Mouse (Mus musculus) forebrain, embryonic 16.5 days (tissue): ENCODE measurements around the gene Phka2. TPM values are rescaled to one million over a fixed set of nuclear protein-coding genes. Genes with fewer than 3 reads are reported as not detected.

Source experiments
- ATAC-seq: fragments of 200-750 bp; cut with Nextera tagmentation; 2 replicates; pipeline ENCODE4 v1.8.0; 2017; ENCODE audit warnings: mild to moderate bottlenecking, moderate library complexity
- H3K27ac ChIP-seq: fragments of 300-500 bp; sonication (generic); 2 replicates; pipeline ENCODE4 v1.5.1; 2014; ENCODE audit warnings: low read length, control low read depth
- H3K27me3 ChIP-seq: fragments of 300-500 bp; sonication (generic); replicated peaks from 2 replicates; pipeline ENCODE4 v1.6.1; 2014; ENCODE audit warnings: low read length; ENCODE audit not compliant: control insufficient read depth, insufficient read depth
- H3K36me3 ChIP-seq: fragments of 300-500 bp; sonication (generic); 2 replicates; pipeline ENCODE4 v1.6.1; 2014; ENCODE audit not compliant: control insufficient read depth, insufficient read depth
- H3K4me1 ChIP-seq: fragments of 300-500 bp; sonication (generic); replicated peaks from 2 replicates; pipeline ENCODE4 v1.6.1; 2014; ENCODE audit warnings: low read length; ENCODE audit not compliant: control insufficient read depth, insufficient read depth
- H3K4me2 ChIP-seq: fragments of 300-500 bp; sonication (generic); 2 replicates; pipeline ENCODE4 v1.6.1; 2014; ENCODE audit warnings: mild to moderate bottlenecking, low read length, control low read depth
- H3K4me3 ChIP-seq: fragments of 300-500 bp; sonication (generic); replicated peaks from 2 replicates; pipeline ENCODE4 v1.5.1; 2014; ENCODE audit warnings: mild to moderate bottlenecking, low read length, control low read depth
- H3K9ac ChIP-seq: fragments of 300-500 bp; sonication (generic); replicated peaks from 2 replicates; pipeline ENCODE4 v1.6.1; 2014; ENCODE audit warnings: low read depth, low read length, control low read depth
- H3K9me3 ChIP-seq: fragments of 300-500 bp; sonication (generic); 2 replicates; pipeline ENCODE4 v1.6.1; 2016; ENCODE audit warnings: low read length; ENCODE audit not compliant: control insufficient read depth
- WGBS: fragments of 180-500 bp; shearing (Covaris S2); extraction: QIAGEN DNeasy Blood & Tissue Kit; methylation state at CpG from one replicate; pipeline ENCODE4 v1.1.7; 2014; 5-methylcytosine and 5-hydroxymethylcytosine counted together
- polyA plus RNA-seq: library from polyadenylated mRNA; unstranded; fragments of >200 nt; fragmentation: Nextera tagmentation; extraction: Ambion mirVana; gene quantifications from 2 replicates; pipeline ENCODE4 v1.2.1, GENCODE M21; 2015

The Phka2 gene
- polyA plus RNA-seq = 11.5 and 13.3 TPM in 2 replicates

DNA sequence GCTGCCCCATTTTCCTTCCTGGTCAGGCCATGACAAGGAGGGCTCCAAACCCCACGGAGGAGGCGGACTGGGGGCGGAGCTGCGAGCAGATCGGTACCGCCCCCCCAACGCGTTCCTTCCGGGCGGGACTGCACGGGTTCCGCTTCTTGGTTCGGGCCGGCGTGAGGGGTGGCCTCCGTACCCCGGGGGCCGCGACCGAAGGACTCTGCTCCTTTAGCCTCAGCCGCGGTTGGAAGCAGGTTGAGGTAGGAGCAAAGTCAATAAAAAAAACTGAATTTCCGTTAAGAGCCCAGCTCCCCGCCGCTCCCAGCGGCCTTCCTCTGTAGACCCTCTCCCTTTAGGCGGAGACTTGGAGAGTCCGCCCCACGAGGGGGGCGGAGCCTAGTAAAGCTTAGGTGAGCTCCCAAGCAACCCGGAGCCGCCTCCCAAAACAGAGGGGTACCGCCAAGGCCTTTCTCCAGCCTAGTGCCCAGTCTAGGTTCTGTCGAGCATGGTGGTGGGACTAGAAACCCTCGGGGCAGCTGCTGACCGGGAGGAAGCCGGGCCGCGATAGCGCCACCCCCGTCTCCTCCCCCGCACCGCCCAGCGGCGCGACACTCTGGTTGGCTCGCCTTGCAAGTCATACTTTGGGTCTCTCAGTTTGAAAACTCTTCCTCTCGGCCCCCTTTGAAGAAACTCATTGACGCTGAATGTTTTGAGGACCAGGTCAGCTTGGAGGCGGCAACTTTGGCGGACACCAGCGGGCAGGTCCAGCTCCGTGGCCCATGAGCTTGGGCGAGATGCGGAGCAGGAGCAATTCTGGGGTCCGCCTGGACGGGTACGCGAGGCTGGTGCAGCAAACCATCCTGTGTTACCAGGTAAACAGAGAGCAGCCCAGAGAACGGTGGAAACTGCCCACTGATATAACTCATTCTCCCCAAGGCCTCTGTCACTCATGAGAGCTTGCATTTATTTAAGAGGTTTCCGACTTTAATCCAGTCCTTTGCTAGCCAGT lies at the start of gene Phka2:
Phka2 (plus strand) TSS at position 119 of the 994 bp plus-strand sequence.
- Histone ChIP-seq H3K4me3 (peak within 1 kb of the TSS; percentile 51), H3K36me3 (no peaks in the 10 kb centered on the region), H3K9ac (peak within 1 kb of the TSS; percentile 67), H3K9me3 (no peaks in the 10 kb centered on the region), H3K27ac (peak within 1 kb of the TSS; percentile 41), H3K4me2 (peak within 1 kb of the TSS; percentile 62), H3K4me1 (peaks cover 5% of the 10 kb centered on the region), H3K27me3 (no peaks in the 10 kb centered on the region; the same call in 1 of the 2 replicates)
- peak; percentile 98 for ATAC-seq
- 18% methylated on average over 59 of the region's 61 CpGs for WGBS

DNA sequence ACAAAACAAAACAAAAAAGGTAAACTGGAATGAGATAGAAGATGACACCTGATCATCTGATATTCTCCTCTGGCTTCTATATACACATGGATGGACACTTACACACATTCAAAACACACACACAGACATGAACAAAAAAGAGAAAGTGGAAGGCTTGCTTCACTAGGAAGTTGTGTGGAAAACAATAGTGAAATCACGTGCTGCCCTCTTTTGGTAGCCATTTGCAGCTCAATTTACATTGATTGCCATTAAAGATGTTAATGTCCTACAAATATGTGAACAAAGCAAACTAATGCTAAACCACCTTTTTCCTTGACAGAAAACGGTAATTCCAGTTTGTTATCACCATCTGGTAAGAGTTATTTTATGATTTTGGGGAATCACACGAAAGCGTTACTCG lies 46.3 kb upstream of the Phka2 start:
- H3K27ac ChIP-seq = no peak overlapping the region
- no peaks in the 10 kb centered on the region for H3K4me1 ChIP-seq
- H3K4me3 ChIP-seq = no peak overlapping the region
- H3K9ac ChIP-seq = no peak overlapping the region
- ATAC-seq = no peak
- 74% methylated on average over 5 of the region's 5 CpGs for WGBS
- no peaks in the 10 kb centered on the region for H3K36me3 ChIP-seq
- H3K9me3 ChIP-seq = no peaks in the 10 kb centered on the region
- H3K4me2 ChIP-seq = no peak overlapping the region
- H3K27me3 ChIP-seq = no peaks in the 10 kb centered on the region

DNA sequence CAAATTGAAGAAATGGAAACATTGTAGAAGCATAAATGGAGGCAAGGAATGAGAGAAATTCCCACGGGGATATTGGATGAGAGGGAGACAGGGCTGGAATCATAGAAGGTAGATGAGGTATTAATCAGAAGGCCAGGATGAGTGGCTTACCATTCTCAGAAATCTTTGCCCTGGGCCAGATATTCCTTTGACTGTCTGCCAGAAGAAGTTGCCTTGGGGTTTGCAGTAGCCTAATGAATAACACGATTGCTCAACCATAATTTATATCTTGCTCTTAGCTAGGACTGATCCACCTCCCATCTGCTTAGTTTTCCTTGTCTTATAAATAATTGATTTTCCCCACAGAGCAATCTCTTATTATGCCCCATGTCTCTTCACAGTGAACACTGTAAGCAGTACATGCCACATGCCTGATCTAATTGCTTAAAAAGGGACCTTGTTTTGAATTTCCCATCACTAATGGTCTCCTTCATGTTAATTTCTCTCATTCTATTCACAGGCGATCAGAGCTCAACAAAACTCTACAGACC lies 30.6 kb upstream of the Phka2 start:
- WGBS = 71% methylated on average over 3 of the region's 3 CpGs
- Histone ChIP-seq H3K4me2 (no peak overlapping the region), H3K4me1 (no peaks in the 10 kb centered on the region), H3K4me3 (no peak overlapping the region), H3K36me3 (no peaks in the 10 kb centered on the region), H3K27me3 (0 out of 2 replicates have a peak, but pooled peaks cover 2% of the 10 kb centered on the region), H3K27ac (no peak overlapping the region), H3K9ac (no peak overlapping the region), H3K9me3 (no peaks in the 10 kb centered on the region)
- no peak for ATAC-seq

DNA sequence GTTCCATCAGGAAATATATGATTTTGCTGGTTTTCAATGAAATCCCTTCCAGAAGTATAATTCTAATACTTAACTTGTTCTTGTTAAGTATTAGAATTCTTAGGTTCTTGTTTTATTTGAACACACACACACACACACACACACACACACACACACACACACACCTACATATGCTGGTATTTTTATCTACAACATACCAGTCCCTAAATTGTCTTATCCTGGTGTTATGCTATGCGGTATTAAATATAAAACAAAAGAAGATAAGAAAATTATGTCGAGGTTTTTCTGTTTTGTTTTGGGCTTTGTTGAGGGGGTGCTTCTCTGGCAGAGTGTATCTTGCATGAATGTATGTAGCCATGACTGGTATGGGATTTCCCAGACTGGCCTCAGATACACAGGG lies 12.2 kb upstream of the Phka2 start:
- no peak for ATAC-seq
- Histone ChIP-seq H3K4me1 (no peaks in the 10 kb centered on the region), H3K27me3 (no peaks in the 10 kb centered on the region), H3K27ac (no peak overlapping the region), H3K4me3 (no peak overlapping the region), H3K9ac (no peak overlapping the region), H3K9me3 (no peaks in the 10 kb centered on the region), H3K4me2 (no peak overlapping the region), H3K36me3 (no peaks in the 10 kb centered on the region)
- WGBS = 84% methylated on average over 2 of the region's 2 CpGs

DNA sequence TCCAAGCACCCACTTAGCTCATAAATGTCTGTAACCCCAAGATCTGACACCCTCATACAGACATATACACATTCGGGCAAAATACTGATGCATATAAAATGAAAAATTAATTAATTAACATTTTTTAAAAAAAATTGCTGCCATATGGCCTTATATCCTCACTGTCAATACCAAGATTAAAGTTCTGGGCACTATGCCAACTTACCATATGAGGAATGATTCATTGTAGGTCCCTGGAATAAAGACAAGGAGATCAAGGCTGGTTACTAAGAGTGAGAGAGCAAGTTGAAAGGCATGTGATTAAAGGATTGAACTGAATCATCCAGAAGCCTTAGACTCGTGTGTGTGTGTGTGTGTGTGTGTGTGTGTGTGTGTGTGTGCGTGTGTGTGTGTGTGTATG lies 7.6 kb upstream of the Phka2 start:
- no peak overlapping the region for H3K4me2 ChIP-seq
- WGBS = 22% methylated on average over 2 of the region's 3 CpGs
- no peaks in the 10 kb centered on the region for H3K36me3 ChIP-seq
- no peak overlapping the region for H3K4me3 ChIP-seq
- no peaks in the 10 kb centered on the region for H3K4me1 ChIP-seq
- no peaks in the 10 kb centered on the region for H3K9me3 ChIP-seq
- ATAC-seq = peak; percentile 73
- H3K9ac ChIP-seq = no peak overlapping the region
- H3K27me3 ChIP-seq = no peaks in the 10 kb centered on the region; the same call in 1 of the 2 replicates
- H3K27ac ChIP-seq = no peak overlapping the region

DNA sequence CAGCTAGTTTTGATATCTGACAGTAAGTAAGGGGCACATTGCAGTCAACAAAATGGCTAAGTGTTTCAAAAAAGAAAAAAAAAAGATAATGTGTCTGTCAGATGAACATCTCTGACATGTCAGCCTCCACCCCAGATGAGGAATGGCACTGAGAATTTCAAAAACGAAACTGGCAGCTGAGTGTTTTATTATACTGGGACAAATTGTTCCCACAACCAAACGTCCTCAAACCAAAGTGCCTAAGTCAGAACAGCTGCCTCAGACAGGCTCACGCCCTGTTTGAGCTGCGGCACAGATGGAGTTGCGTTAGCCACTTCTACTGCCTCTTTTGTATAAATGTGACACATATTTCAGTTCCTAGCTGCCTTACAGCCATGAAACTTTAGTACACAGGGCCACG lies 7.0 kb upstream of the Phka2 start:
- 42% methylated on average over 6 of the region's 6 CpGs for WGBS
- Histone ChIP-seq H3K36me3 (no peaks in the 10 kb centered on the region), H3K27me3 (no peaks in the 10 kb centered on the region; the same call in 1 of the 2 replicates), H3K4me1 (no peaks in the 10 kb centered on the region), H3K9me3 (no peaks in the 10 kb centered on the region), H3K4me2 (no peak overlapping the region), H3K4me3 (no peak overlapping the region), H3K27ac (no peak overlapping the region), H3K9ac (no peak overlapping the region)
- ATAC-seq = 0 out of 2 replicates have a peak, but pooled peaks have one; percentile 28

DNA sequence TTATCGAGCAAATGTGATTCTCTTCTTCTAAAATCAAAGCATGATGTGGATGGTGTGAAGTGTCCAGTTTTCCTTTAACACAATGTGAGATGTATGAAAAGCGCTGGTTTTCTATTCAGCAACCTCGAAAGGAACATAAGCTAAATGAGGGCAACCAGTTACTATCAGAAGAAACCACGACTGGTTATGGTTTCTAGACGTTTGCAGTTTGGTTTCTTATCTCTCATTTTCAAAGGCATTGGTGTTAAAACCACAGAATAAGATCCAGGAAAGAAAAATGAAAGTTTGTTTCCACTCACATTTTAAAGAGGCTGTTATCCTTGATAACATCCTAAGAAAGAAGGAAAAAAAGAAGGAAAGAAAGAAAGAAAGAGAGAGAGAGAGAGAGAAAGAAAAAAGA lies 5.5 kb upstream of the Phka2 start:
- Histone ChIP-seq H3K4me1 (no peaks in the 10 kb centered on the region), H3K27me3 (no peaks in the 10 kb centered on the region; the same call in 1 of the 2 replicates), H3K4me3 (no peak overlapping the region), H3K9me3 (no peaks in the 10 kb centered on the region), H3K36me3 (no peaks in the 10 kb centered on the region), H3K27ac (no peak overlapping the region), H3K4me2 (no peak overlapping the region), H3K9ac (no peak overlapping the region)
- no peak for ATAC-seq
- 79% methylated on average over 5 of the region's 5 CpGs for WGBS

DNA sequence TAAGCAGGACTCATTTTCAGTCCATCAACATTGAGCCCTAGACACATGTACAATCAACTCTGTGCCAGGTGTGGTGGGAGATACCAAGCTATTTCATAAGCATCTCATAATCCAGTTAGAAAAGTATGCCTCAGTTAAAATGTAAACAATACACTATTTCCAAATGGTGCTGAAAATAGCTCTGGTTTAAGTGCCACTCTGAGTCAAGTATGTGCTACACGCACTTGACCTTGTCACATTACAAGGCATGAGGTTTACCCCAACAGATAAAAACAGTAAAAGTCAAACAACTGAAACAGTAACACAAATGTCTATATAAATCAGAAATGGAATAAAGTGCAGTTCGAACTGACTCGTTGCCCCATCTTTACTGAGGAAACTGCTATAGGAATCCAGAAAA lies 871 bp upstream of the Phka2 start:
- no peak overlapping the region for H3K4me3 ChIP-seq
- WGBS = 92% methylated on average over 3 of the region's 3 CpGs
- H3K4me2 ChIP-seq = no peak overlapping the region
- no peak overlapping the region for H3K9ac ChIP-seq
- ATAC-seq = no peak
- H3K36me3 ChIP-seq = no peaks in the 10 kb centered on the region
- H3K4me1 ChIP-seq = peaks cover 5% of the 10 kb centered on the region
- H3K27me3 ChIP-seq = no peaks in the 10 kb centered on the region; the same call in 1 of the 2 replicates
- no peak overlapping the region for H3K27ac ChIP-seq
- no peaks in the 10 kb centered on the region for H3K9me3 ChIP-seq

DNA sequence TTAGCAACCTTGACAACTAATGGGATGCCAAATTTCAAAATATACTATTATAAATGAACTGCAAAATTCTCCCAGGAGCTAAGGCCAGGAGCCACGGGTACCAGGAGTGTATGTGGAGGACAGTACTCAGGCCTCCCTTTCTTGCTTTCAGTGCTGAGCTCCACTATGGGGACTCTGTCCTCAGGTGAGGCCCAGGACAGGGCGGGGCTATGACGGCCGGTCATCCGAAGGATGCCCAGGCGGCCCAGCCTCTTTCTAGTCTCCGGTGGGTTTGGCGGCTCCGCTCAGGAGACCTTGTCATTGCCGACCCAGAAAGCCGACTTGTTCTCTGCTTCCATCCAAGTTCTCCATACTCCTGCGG lies 299 bp upstream of the Phka2 start:
- no peaks in the 10 kb centered on the region for H3K9me3 ChIP-seq
- peak overlapping the region; percentile 67 for H3K9ac ChIP-seq
- peak overlapping the region; percentile 51 for H3K4me3 ChIP-seq
- peak overlapping the region; percentile 51 for H3K4me2 ChIP-seq
- H3K27ac ChIP-seq = no peak overlapping the region
- H3K4me1 ChIP-seq = peaks cover 5% of the 10 kb centered on the region
- WGBS = 14% methylated on average over 12 of the region's 12 CpGs
- no peaks in the 10 kb centered on the region; the same call in 1 of the 2 replicates for H3K27me3 ChIP-seq
- no peaks in the 10 kb centered on the region for H3K36me3 ChIP-seq
- peak; percentile 61 for ATAC-seq
